Mouse (Mus musculus) spleen, embryonic (tissue): Measurements from ENCODE around the gene Abca7.

Experiments used
- CTCF ChIA-PET: fragments of 350-600 bp; sonication (Branson Sonifier 250); formaldehyde crosslinking; loops from one replicate; lab custom pipeline; 2022; lab: Charles Lee

The Abca7 gene

GRCm38 (mm10) chr10:80018739-80019297 is 22.5 kb downstream of the Abca7 start:
- CTCF ChIA-PET: no interaction called here

- CTCF ChIA-PET: no interaction called here
Observed at GRCm38 (mm10) chr10:80019471-80020131, 23.3 kb downstream of the Abca7 start.

- CTCF ChIA-PET: interaction anchor here (0.8 kb wide), 1 partner anchor 32 kb away, joined by 3 read pairs; no protein-coding TSS in a partner anchor
Observed at GRCm38 (mm10) chr10:80020191-80020590, 23.9 kb downstream of the Abca7 start.

- CTCF ChIA-PET: interaction anchor here (0.6 to 1.0 kb wide), 4 partner anchors 23 to 479 kb away, joined by 3 to 4 read pairs (median 4); partner anchors contain the start of gene Abca7
Observed at GRCm38 (mm10) chr10:80020603-80021319, 24.5 kb downstream of the Abca7 start.

- CTCF ChIA-PET: interaction anchor here (0.7 to 1.0 kb wide), 2 partner anchors 25 to 479 kb away, joined by 3 to 4 read pairs; partner anchors contain the start of gene Abca7
Observed at GRCm38 (mm10) chr10:80021320-80021641, 25.0 kb downstream of the Abca7 start.

- CTCF ChIA-PET: no interaction called here
Observed at GRCm38 (mm10) chr10:80022164-80022563, 25.9 kb downstream of the Abca7 start.

- CTCF ChIA-PET: no interaction called here
Observed at GRCm38 (mm10) chr10:80022806-80023205, 26.5 kb downstream of the Abca7 start.

- CTCF ChIA-PET: no interaction called here
Observed at GRCm38 (mm10) chr10:80023758-80024157, 27.5 kb downstream of the Abca7 start.

- CTCF ChIA-PET: interaction anchor here (0.7 kb wide), 1 partner anchor 100 kb away, joined by 4 read pairs; no protein-coding TSS in a partner anchor
Observed at GRCm38 (mm10) chr10:80024229-80025043, 28.1 kb downstream of the Abca7 start.

GRCm38 (mm10) chr10:80025044-80025347 is 28.7 kb downstream of the Abca7 start:
- CTCF ChIA-PET: interaction anchor here (0.7 kb wide), 1 partner anchor 101 kb away, joined by 4 read pairs; no protein-coding TSS in a partner anchor

- CTCF ChIA-PET: interaction anchor here (0.7 to 1.0 kb wide), 2 partner anchors 8 to 102 kb away, joined by 3 to 4 read pairs; partner anchors contain the start of gene Arhgap45
Observed at GRCm38 (mm10) chr10:80025463-80025862, 29.2 kb downstream of the Abca7 start.

- CTCF ChIA-PET: interaction anchor here (1.0 kb wide), 1 partner anchor 9 kb away, joined by 3 read pairs; the partner anchor contains the start of gene Arhgap45
Observed at GRCm38 (mm10) chr10:80025889-80026288, 29.6 kb downstream of the Abca7 start.

- CTCF ChIA-PET: interaction anchor here (0.5 to 1.0 kb wide), 2 partner anchors 10 to 23 kb away, joined by 3 to 5 read pairs; no protein-coding TSS in a partner anchor
Observed at GRCm38 (mm10) chr10:80027681-80028520, 31.6 kb downstream of the Abca7 start.

GRCm38 (mm10) chr10:80028521-80028846 is 32.2 kb downstream of the Abca7 start:
- CTCF ChIA-PET: interaction anchor here (1.0 kb wide), 1 partner anchor 11 kb away, joined by 5 read pairs; no protein-coding TSS in a partner anchor

- CTCF ChIA-PET: no interaction called here
Observed at GRCm38 (mm10) chr10:80030191-80030590, 33.9 kb downstream of the Abca7 start.

GRCm38 (mm10) chr10:80030736-80031135 is 34.4 kb downstream of the Abca7 start:
- CTCF ChIA-PET: no interaction called here

GRCm38 (mm10) chr10:80032799-80033480 is 36.6 kb downstream of the Abca7 start:
- CTCF ChIA-PET: interaction anchor here (0.6 kb wide), 1 partner anchor 46 kb away, joined by 4 read pairs; no protein-coding TSS in a partner anchor

- CTCF ChIA-PET: interaction anchor here (1.3 kb wide), 1 partner anchor 46 kb away, joined by 4 read pairs; the partner anchor contains the start of gene Cnn2
Observed at GRCm38 (mm10) chr10:80033511-80034391, 37.5 kb downstream of the Abca7 start.

- CTCF ChIA-PET: interaction anchor here (0.7 to 1.3 kb wide), 2 partner anchors 17 to 47 kb away, joined by 4 read pairs; partner anchors contain the start of gene Cnn2
Observed at GRCm38 (mm10) chr10:80035148-80035547, 38.9 kb downstream of the Abca7 start.
